Mouse (Mus musculus): ENCODE measurements at regions not wholly inside any gene's neighbourhood (a gene's known extent, or its start where the extent isn't known, plus 50 kb on each side); places are given as distances from the start of the nearest gene placed in this dataset.
A peak's percentile ranks its signal among the peaks of the same experiment; 100 is the strongest.

GRCm38 (mm10) chr2:162712972-162713371 is 52.0 kb upstream of the Ptprt start:
- peak; percentile 73 for TF ChIP-seq CTCF (conservative IDR thresholded peaks at IDR 0.05)

GRCm38 (mm10) chr2:162712394-162712793 is 51.4 kb upstream of the Ptprt start:
- no peak overlapping the region for H3K4me3 ChIP-seq
- no peak overlapping the region for H3K27ac ChIP-seq
- DNase-seq (ENCODE audit: low spot score in 2 of 2), result no peak
- no peak for TF ChIP-seq CTCF (conservative IDR thresholded peaks at IDR 0.05)

More at GRCm38 (mm10) chr2:162712972-162713371, 52.0 kb upstream of the Ptprt start:
- Histone ChIP-seq H3K4me3 (no peak overlapping the region), H3K27ac (no peak overlapping the region)
- DNase-seq (ENCODE audit: low spot score in 2 of 2), result no peak
